Mouse (Mus musculus): ENCODE measurements at regions not wholly inside any gene's neighbourhood (a gene's known extent, or its start where the extent isn't known, plus 50 kb on each side); places are given as distances from the start of the nearest gene placed in this dataset.

- TF ChIP-seq CTCF (IDR thresholded peaks at IDR 0.05; ENCODE audit: borderline replicate concordance, extremely low read depth, insufficient read depth, insufficient read length) (no peak), POLR2A (IDR thresholded peaks at IDR 0.05; ENCODE audit: borderline replicate concordance, extremely low read depth, insufficient read depth, insufficient read length, poor library complexity, severe bottlenecking) (no peak)
Measured at GRCm38 (mm10) chr12:49974591-49975323, 589.8 kb downstream of the Gm43517 start.

All from brain, embryonic 14.5 days (tissue).